In the genomic region with DNA sequence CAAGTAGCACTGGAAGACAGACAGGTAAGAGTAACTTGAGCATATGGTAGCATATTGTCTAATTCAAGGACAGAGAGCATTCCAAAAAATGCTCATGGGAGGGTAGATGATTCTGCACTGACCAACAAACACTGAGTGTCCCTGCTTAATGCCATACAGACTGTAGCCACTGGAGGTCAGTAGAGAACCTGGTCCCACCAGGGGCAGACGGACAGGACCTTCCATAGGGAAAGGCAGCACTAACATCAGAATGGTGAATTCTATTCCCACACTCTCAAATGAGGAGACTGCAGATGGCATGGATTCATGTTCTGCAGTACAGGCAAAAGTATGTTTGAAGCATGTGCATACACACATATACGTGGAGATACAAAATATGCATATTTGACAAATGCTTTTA, we compare ENCODE assay signal across 8 mouse cellular contexts. TPM values are rescaled to one million over a fixed set of nuclear protein-coding genes. Genes with fewer than 3 reads are reported as not detected.
DNase-seq lines count a peak whose midpoint lies in the region.

No protein-coding gene starts in this region.

- H3K4me3 ChIP-seq in heart, embryonic 10.5 days = no peak overlapping the region

- no peaks in the 10 kb centered on the region; the same call in 1 of the 2 replicates for H3K4me1 ChIP-seq in heart, embryonic 10.5 days

- WGBS in heart, embryonic 10.5 days = 24% methylated on average over 2 of the region's 2 CpGs

- no peaks in the 10 kb centered on the region for H3K9me3 ChIP-seq in heart, embryonic 10.5 days

- DNase-seq in CD4-positive, CD25-positive, alpha-beta regulatory T cell, adult 2 months (ENCODE audit: low read depth, low spot score) = peak; percentile 51
- peak; percentile 80 for DNase-seq in adrenal gland, adult 2 months
- DNase-seq in embryo, embryonic 11 days = peak; percentile 73
- peak; percentile 78 for DNase-seq in heart, embryonic 10.5 days (ENCODE audit: low spot score)
- peak; percentile 75 to 84 for DNase-seq in kidney, postnatal 36 days
- DNase-seq in lung, adult 18-20 months = peak; percentile 64 to 79
- DNase-seq in ovary, adult 18-20 months (ENCODE audit: low spot score) = peak; percentile 26
- peak; percentile 23 for DNase-seq in thymus, postnatal 0 days (ENCODE audit: low spot score)

- H3K27ac ChIP-seq in heart, embryonic 10.5 days = no peak overlapping the region

- no peaks in the 10 kb centered on the region for H3K27me3 ChIP-seq in heart, embryonic 10.5 days (ENCODE audit: insufficient read depth, poor library complexity, severe bottlenecking)

- H3K36me3 ChIP-seq in heart, embryonic 10.5 days = no peaks in the 10 kb centered on the region

RNA-seq across cellular contexts. Expression of a gene that starts 54.2 kb away (rescaled TPM):
- 10 to 100 TPM; 62.3 to 69.7 TPM for total RNA-seq in adrenal gland, adult 2 months (2021)
- polyA plus RNA-seq in adrenal gland, adult 2 months (2012; rRNA removed) = 17.9 and 26.5 TPM in 2 replicates
- polyA plus RNA-seq in heart, embryonic 10.5 days (2016; fragmentation: Nextera tagmentation; extraction: Ambion mirVana) = 68.5 and 69.8 TPM in 2 replicates
- polyA plus RNA-seq in thymus, postnatal 0 days (2015; fragmentation: Nextera tagmentation; extraction: Ambion mirVana) = 70.6 and 75.6 TPM in 2 replicates

RNA-seq across cellular contexts. Expression of a gene that starts 54.4 kb away (rescaled TPM):
- total RNA-seq in adrenal gland, adult 2 months (2021) = 10 to 100 TPM; 11.2 to 13.8 TPM
- 1.9 and 3.4 TPM in 2 replicates for polyA plus RNA-seq in adrenal gland, adult 2 months (2012; rRNA removed)
- polyA plus RNA-seq in heart, embryonic 10.5 days (2016; fragmentation: Nextera tagmentation; extraction: Ambion mirVana) = 5.8 and 7.1 TPM in 2 replicates
- polyA plus RNA-seq in thymus, postnatal 0 days (2015; fragmentation: Nextera tagmentation; extraction: Ambion mirVana) = 3.2 and 5.5 TPM in 2 replicates

Comparison
In these comparisons a context has a peak if more than half of its experiments do, and no peak if none do; other contexts are left out.
1. DNase-seq: peak in every context shown above with its lines; median percentile 80 in adrenal gland, adult 2 months; 80 in kidney, postnatal 36 days; 78 in heart, embryonic 10.5 days; 73 in embryo, embryonic 11 days; 72 in lung, adult 18-20 months; 51 in CD4-positive, CD25-positive, alpha-beta regulatory T cell, adult 2 months; 26 in ovary, adult 18-20 months; 23 in thymus, postnatal 0 days.